Mouse (Mus musculus): ENCODE measurements around the gene Ceacam10.

- TF ChIP-seq CHD2 (IDR thresholded peaks at IDR 0.05; ENCODE audit: low read length) (no peak), SIN3A (IDR thresholded peaks at IDR 0.05; ENCODE audit: low read length) (no peak), NELFE (IDR thresholded peaks at IDR 0.05; ENCODE audit: low read depth, low read length) (no peak), POLR2A (IDR thresholded peaks at IDR 0.05; ENCODE audit: control insufficient read depth in 1 of 2, insufficient read depth in 1 of 2, low read depth in 1 of 2, low read length in 2 of 2, poor library complexity in 1 of 2) (no peak), E2F4 (IDR thresholded peaks at IDR 0.05; ENCODE audit: borderline replicate concordance, low read depth, low read length) (no peak)
Measured at GRCm38 (mm10) chr7:24758520-24758919, 18.5 kb upstream of the Ceacam10 start.
